Mouse (Mus musculus) left cerebral cortex, adult 18-20 months (tissue): Measurements from ENCODE around the gene Nme7. TPM values are rescaled to one million over a fixed set of nuclear protein-coding genes. Genes with fewer than 3 reads are reported as not detected.

Experiments
- DNase-seq, 2 experiments: peaks; one replicate each; pipeline ENCODE4 v3.0.0; 2021 to 2022; ENCODE audit warnings: low spot score in 2 of 2, mixed read lengths in 1 of 2
- long read RNA-seq, 2 experiments: library from polyadenylated mRNA; stranded (forward); transcript quantifications; one replicate each; pipeline ENCODE4 v2.0.0; 2021
- total RNA-seq, 2 experiments: library from RNA; stranded (reverse); gene quantifications; 2 replicates each; pipeline ENCODE4 v1.2.3; 2021

Nme7 gene
- total RNA-seq = 10 to 100 TPM; 22.2 to 23.2 TPM
- long read RNA-seq, experiment 1, partial matches to known transcripts = 5 of 20 reads
- long read RNA-seq, experiment 1, other reads (novel, unspliced or antisense) = 10 of 20 reads
- long read RNA-seq, experiment 2, partial matches to known transcripts = 3 of 16 reads
- long read RNA-seq, experiment 2, other reads (novel, unspliced or antisense) = 9 of 16 reads

DNA sequence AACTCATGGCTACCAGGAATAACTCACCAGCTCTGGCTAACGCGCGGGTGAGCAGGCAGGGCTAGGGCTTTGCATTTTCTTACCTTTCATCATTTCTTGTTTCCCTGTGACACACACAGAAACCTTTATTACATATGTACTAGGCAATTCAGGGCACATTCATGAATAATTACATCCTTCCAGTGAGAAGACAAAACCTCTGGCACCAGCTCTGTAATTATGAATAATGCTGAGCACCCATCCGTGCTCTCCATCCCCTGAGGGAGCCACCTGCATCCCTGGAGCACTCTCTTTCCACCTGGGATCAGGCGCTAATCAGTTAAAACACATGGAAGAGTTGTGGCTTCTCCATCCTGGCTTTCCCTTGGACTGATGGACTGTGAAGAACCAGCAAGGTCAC, at the start of gene Nme7:
Gene Nme7, plus strand, starts transcription at position 301 of the 400 bp plus-strand sequence.
- DNase-seq = no peak

DNA sequence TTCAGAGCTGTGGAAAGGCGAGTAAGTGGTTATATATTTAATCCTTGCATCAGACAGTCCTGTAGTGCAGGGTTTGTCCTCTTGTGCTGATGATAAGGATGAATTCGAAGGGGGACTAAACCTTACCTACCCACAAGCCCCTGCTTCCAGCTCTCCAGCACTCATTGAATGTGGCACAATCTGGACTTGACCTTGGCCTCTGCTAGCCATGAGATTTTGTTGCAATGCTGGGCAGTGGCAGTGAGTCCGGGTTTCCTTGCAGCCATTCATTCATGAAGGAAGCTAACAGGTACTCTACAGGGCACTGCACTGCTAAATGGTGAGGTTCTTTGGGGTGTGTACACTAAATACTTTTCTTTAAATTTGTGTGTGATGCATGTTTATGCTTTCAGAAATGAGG, 49.1 kb upstream of the Nme7 start:
- DNase-seq = no peak

DNA sequence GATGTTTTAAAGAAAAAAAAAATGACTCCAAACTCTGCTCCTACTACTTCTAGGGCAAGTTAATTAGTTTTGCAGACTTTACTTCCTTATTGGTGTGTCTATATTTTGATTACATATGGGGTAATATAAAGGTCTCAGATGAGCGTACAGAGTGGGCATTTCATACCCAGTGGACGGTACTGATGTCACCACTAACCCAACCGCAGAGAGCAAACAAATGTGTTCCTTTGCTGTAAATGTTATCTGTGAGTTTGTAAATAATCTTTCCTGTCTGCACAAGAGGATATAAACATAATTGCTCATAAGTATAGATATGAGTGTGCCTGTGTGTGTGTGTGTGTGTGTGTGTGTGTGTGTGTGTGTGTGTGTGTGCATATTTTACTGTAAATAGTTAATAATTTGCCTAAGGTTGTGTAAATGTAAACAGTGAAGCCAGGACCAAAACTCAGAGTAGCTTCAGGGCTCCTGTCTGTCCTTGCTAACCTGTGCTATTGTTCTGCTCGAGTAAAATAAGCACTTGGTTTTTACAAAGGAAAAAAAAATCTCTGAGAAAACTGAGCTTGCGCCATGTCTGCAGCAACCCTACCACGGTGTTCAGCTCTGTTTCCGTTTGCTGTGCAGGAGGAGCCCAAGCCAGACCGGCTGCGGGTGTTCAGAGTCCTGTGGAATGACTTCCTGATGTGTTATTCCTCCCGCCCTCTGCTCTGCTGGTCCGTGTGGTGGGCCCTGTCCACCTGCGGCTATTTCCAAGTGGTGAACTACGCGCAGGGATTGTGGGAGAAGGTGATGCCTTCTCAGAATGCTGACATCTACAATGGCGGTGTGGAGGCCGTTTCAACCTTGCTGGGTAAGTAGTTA, 43.5 kb upstream of the Nme7 start:
- no peak for DNase-seq

DNA sequence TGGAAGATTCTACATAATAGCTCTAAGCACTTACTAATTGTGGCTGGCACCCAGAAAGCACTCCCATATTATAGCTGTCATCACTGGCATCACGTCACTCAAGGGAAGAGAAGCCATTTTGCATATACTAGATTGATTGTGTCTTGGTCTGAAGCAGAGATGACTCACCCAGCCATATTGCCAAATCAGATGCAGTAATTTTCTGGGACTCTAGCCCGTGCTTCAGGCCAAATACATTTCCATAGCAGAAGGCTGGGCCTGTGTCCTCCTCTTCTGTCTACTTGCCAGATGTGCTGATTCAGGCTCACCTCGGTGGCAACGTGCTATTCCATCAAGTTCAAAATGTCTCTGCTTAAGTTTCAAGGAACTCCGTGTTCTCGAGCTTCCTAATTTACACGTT, 42.4 kb upstream of the Nme7 start:
- peak in 1 of 2 experiments; percentile 21 for DNase-seq

DNA sequence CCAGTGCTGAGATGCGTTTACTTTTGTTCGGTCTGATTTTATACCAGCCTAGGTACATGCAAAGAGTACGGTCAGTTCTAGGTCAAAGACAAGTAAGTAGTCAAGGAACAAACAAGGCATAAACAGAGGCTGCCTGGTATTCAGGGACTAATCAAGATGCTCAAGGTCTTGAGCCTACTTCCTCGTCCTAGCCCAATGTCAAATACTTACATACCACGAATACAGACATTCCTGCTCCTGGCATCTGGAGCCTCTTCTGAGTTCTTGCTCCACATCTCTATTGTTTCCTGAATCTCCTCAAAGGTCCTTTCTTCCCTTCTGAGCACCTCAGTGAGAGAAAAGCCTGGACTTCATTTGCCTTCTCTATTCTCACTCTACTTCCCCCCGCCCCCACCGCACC, 33.0 kb upstream of the Nme7 start:
- DNase-seq = no peak

DNA sequence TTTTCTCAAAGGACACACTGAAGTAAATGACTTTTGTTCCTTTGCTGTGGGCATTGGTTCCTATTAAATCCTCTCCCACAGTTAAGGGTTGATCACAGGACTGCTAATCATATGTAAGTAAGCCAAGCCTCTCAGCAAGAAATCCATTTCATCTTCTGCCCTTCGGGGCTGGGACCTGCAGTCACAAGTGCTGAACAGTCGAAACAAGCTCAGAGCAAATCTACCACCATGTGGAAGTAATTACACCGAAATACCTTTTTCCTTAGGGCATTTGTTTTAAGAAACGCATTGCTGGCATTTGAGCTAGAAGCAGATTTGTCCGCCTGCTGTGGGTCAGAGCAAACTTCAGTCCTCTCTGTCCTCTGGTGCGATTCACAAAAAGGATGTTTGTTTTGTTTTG, 30.3 kb upstream of the Nme7 start:
- DNase-seq = no peak

DNA sequence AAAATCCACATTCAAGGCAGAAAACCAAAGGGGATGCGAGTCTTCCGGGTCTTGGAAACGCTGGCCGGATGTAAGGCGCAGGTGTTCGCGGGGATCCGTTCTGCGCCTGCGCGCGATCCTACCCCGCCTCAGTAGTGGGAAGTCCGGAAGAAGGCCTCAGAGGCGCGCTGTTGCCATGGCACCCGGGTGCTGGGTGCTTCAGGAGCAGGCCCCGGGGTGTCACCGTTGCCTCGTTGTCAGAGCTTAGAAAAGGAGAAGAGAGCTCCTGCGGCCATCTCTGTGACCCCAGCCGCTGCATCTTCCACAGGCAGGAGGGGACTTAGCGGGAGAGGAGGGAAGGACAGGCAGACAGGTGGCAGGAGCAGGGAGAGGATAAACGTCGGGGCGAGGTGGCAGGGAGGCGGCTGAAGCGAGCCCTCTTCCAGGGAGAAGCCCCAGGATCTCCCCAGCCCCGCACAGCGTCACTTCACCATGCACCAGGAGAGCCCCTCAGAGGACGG, 28.4 kb upstream of the Nme7 start, which contains the start of gene Ccdc181:
Gene Ccdc181, plus strand, starts transcription at position 131 of the 500 bp plus-strand sequence.
- DNase-seq = peak; percentile 96 to 97

DNA sequence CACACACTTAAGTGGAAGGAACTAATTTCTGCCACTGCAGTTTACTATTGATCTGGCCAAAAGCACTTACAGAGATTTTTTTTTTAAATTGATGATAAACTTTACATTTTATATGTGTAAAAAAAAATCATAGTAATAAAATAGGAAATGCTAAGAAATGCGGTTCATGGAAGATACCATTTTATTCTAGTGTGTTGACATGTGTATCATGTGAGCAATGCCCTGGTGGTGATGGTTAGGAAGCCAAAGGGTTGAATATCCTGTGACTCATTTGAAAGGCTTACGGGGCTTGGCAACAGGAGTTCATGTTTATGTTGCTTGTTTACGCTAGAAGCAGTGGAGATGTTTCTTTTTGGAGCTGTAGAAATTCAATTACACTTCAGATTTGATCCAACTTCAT, 27.4 kb upstream of the Nme7 start:
- DNase-seq = no peak

DNA sequence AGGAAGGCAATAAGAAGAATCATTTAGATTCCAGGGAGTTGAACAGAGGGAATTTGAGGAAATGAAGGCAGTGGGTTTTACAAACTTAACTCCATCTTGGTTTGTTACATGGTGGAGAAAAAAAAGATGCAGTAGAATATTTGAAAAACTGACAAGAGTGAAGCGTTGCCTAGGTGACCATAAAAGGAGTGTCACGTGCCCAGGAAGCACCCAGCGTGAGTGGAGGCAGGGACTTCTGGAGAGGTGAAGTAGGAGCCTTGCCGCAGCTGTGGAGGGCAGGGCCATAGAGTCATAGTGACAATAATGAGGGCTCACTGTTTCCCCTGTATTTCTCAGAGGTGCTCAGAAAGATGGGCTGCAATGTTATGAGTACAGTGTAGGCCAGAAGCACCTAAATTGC, 24.6 kb upstream of the Nme7 start:
- no peak for DNase-seq

DNA sequence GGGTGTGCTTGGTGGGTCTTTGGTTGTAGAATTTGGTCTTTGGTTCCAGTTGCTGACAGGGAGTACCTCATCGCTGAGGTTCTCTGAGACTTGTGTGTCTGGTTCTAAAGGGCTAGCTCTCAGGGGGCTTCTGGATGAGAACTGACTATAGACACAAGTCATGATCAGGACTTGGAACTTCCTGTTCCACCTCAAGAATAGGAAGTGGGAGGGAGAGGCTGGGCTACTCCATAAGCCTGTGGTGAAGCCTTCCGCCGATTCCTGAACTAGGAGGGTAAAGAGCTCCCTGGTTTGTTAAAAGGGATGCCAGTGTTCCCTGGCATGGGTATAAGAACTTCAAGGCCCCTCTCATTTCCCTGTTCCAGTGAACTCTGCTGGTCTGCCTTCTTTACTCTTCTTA, 19.9 kb upstream of the Nme7 start:
- no peak for DNase-seq

DNA sequence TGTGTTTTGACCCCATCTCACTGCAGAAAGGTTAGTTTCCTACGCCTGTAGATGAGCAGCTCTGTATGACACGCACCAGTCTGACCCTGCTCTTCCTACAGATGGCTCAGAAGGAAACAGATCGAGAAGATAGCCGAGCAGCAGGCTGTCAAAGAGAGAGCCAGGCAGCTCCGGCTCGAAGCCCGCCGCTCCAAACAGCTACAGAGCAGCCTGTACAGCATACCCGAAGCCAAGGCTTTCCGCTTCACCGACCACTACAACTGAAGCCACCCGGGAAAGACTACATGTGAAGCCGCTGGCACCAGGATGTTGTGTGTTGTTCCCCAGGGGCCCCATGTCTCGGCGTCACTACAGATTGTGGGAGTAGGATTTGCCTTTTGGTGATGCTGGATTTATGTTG, 16.5 kb upstream of the Nme7 start:
- no peak for DNase-seq

DNA sequence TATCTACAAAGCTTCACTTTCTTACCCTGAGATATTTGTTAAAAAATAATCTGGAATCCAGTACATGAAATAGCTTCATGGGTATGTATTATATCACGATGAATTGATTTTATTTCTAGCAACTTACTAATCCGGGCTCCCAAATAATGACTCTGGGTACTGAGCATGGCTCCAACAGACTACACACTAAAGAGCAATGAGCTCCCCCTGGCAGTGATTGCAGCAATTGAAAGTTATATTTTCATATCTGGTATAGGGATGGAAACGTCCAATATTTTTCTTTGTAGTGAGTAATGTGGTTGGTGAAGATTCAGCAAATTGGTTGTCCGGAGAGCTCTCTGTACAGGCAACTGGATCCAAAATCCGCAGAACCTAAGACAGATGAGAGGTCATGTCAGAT, 11.9 kb upstream of the Nme7 start:
- no peak for DNase-seq

DNA sequence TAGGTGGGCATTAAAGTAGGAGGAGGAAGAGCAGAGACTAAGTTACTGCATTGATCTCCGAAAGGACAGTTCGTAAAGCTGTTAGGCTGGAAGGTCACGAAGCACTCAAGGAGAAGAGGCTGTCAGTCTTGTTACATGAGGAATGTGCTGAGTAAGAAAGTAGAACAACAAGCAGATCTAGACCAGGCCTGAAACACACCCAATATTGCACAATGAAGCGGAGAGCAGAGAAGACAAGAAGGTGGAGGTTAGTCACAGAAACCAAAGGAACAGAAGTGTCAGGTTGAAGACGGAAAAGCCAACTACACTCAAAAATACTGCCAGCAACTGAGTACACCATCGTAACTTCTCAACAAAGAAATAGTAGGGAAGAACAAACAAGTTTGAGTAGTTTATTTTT, 9.8 kb upstream of the Nme7 start:
- DNase-seq = no peak

DNA sequence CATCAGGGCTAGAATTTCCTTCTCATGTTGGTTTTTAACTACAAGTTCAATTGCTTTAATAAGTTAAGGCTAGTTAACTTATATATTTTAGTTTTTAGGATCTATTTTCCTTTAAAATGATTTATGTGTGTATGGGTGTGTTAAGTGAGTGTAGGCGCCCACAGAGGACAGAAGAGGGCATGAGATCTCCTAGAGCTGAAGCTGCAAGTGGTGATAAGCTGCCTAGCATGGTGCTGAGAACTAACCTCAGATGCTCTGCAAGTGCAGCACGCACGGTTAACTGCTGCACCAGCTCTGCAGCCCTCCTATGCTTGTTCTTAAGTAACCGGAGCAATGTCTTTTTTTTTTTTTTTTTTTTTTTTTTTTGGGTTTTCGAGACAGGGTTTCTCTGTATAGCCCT, 7.4 kb upstream of the Nme7 start:
- DNase-seq = no peak

DNA sequence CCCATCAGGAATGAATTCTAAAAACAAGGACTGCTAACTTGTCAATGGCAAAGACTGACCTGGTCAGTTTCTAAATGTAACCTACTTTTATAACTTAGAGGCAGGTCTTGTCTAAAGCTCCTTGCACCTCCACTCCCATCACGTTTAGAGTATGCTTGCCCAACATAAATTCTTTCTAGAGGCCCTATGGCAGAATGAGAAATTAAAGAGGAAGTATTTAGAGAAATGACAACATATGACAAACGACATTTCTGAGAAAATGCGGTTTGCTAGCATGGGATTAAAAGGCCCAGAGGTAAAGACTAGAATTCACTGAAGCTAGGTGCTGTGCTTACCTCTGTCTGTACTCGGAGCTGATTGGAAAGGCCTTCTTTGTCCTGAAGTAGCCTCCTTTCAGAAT, 2.0 kb upstream of the Nme7 start:
- DNase-seq = no peak

DNA sequence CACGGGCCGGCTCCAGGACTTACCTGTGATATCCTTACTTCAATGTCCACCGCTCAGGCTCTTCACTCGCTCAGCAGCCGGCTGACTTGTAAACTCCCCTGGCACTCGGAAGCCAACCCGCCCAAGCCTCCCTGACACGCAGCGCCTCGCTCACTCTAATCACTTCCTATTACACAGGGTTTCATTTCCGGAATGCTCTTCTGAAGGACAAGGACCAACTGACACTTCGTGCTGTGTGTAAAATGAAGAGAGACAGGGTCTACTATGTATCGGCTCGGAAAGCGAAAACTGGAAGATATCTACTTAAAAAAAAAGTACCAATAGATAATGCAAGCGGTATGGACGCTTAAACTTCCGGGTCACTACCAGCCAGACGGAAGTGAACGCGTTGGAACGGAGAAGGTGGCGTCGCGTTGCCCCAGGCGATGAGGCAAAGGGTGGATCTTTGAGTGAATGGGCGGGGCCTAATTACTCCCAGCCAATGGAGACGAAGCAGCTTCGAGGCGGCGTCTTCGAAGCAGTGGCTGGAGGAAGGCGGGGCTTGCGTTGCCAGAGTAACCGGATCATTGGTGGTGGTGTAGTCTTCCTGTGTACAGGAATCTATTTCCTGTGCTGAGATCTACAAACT, 3.3 kb downstream of the Nme7 start, which contains the start of gene Blzf1:
Gene Blzf1, minus strand, starts transcription at position 366 of the 628 bp plus-strand sequence.
- DNase-seq = peak; percentile 97 to 99

DNA sequence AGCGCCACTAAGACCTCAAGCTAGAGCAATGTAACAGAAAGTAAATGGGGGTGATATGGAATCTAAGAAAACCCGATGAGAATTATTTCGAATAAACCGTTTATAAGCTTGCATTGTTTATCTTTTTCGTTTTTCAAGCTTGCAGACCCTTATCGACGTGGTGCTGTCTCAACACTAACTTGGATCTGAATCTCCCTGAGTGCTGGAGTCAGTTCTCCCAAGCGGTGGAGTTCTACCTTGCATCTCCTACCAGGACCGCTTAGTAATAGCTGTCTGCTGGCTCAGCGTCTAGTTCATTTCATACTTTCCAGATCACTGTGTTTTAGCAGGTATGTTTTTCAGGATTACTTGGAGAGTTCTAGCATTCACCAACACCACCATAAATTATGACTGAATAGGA, 4.0 kb downstream of the Nme7 start:
- DNase-seq = no peak

DNA sequence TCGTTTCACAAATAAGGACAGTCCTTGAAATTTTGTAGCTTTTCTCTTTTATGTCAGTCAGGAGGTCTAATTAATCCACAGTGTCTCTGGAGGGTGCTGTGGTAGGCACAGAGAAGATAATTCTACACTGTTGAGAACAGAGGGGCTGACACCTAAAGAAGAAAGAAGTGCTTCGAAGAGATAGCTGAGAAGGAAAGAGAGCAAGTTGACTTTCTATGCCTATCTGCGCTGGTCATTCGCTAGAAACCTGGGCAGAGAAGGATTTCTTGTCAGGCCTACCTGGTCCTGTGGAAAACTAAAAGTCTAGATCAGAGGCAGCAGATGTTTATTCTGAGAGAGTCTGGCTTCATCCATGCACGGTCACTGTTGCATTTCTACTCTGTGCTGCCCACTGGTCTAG, 10.2 kb downstream of the Nme7 start:
- no peak for DNase-seq

DNA sequence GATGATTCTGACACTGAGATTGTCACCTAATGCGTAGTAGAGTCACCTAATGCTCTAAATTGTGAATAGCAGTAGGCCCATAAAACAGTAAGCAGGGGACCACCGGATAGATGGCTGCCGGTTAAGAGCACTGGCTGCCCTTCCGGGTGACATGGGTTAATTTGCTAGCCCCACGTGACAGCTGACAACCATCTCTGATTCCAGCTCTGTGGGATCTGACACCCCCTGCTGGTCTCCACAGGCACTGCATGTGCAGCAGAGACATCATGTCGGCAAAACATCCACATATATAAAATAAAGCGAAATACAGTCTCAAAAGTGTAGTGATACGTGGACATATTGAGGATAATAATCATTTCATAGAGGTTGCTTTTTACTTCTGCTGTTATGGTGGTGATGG, 11.3 kb downstream of the Nme7 start:
- peak in 1 of 2 experiments; percentile 41 for DNase-seq

DNA sequence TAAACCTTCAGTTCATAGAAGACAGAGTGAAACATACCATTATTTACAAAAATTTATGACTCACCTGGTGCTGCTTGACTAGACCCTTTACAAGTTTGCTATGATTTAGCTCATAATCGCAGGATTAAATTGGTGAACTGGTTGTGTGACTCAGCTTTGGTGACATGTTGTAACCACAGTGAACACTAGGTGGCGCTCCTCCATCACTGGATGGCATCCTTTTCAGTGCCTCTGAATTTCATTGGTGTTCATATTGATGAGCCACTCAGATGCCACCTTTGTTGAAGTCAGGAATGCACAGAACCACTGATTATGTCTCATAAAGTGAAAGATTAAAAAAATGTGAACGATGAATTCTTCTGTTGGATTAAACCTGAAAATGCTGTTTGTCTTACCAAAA, 12.8 kb downstream of the Nme7 start:
- DNase-seq = peak; percentile 85 to 92

DNA sequence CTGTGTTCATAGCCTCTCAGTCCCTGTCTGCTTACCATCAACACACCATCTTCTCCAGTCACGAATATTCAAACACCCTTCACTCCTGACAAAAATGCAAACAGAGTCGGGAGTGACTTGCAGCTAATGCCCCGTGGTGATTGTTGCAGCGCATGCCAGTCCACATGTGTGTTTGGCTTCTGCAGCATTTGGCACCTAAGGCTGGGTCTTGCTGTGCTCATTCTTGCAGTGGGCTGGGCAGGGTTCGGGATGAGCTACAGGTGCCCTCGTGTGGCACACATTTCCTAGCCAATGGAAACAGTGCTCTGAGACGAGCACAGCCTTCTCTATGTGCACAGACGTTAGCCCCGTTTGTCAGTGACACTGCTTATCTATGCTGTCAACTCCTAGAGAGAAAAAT, 13.3 kb downstream of the Nme7 start:
- no peak for DNase-seq

DNA sequence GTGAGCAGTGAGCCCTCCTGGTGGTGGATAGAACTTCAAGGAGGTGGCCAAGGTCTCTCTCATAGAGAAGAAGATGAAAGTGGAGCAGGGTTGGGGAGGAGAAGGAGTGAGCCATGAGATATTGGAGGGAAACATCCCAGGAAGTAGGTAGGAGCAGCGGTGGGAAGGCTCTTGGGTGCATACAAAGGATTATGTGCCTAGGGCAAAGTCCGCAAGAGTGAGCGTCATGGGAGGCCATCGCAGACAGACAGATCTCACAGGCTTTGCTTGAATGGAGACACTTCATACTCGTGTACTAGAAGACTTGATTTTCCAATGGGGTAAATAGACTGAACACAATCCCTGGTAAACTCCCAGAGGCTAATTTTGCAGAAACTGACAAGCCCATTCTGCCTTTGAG, 14.6 kb downstream of the Nme7 start:
- no peak for DNase-seq
